Mouse (Mus musculus): Measurements from ENCODE around the gene Kif26a. TPM values are rescaled to one million over a fixed set of nuclear protein-coding genes. Genes with fewer than 3 reads are reported as not detected.

The Kif26a gene
- total RNA-seq, 2 experiments from 2014 or later, result not detected

DNA sequence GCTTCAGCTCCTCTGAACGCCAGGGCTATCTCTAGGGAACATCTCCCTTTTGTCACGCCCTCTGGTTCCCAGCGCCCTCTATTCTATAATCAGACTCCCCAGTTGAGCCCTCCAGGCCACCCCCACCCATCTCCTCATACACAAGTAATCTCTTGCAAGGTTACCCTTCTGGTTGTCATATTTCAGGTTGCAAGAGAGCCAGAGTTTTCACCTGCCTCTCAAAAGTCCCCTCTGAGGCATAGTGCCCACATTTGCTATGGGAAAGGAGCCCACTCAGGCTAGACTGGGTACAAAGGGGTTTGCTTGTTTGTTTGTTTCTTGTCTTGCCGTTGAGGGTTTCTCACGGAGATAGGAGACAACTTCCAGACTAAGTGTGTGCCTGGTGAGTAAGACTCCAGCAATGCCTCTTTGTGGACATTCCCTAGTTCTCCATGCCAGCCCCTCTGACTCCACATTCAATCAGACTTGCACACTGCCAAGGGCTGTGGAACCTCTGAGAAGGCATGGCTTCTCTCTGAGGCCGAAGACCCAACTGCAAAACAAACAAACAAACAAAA is 16.6 kb upstream of the Kif26a start:
- no peak for ATAC-seq (replicated peaks; ENCODE audit: poor library complexity, severe bottlenecking)

DNA sequence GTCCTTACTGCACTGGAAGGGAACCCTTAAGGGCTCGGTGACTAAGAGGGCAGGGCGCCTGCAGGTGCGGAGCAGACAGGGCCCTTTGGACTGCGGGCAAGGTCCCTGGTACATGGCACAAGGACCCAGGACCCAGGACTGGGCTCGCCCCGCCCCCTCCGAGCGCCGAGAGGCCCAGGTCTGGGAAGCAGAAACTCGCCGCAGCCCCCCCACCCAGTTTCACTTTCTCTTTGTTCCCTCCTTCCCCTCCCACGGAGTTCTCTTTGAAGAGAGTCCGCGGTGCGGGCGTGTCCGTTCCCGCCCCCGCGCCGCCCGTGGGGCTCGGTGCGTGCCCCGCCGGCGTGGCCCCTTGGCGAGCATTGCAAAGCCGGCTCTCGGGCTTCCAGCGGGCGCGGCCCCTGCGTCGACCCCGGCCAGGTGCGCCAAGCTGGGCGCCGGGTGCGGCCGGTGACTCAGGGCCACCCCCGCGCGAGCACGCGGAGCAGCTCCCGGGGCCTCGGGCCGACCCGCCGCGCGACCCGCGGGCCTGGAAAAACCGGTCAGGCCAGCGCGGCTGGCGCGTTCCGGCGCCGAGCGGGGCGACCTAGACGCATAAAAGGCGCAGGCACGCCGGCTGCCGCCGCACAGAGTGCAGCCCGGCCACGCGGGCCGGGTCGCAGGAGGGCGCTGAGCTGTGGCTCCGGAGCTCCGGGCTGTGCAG is 15.7 kb upstream of the Kif26a start:
- peak; percentile 52 for ATAC-seq (replicated peaks; ENCODE audit: poor library complexity, severe bottlenecking)

DNA sequence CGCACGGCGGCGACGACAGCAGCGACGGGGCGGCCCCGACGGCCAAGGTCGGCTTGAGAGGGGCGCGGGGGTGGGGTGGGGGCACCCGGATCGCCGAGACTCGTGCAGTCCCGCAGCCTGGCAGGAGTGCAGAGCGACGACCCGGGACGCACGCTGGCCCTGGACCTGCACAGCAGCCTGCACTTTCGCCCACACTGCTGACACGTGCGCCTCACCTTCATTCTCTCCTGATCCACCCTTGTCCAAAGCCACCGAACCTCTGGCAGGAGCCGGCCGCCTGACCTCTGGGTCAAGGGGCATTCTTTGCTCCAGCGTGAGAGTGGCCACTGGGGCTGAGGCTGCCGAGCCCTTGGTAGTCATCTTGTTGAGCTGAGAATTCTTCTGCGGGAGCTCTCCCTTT is 15.1 kb upstream of the Kif26a start:
- no peak for ATAC-seq (replicated peaks; ENCODE audit: poor library complexity, severe bottlenecking)

DNA sequence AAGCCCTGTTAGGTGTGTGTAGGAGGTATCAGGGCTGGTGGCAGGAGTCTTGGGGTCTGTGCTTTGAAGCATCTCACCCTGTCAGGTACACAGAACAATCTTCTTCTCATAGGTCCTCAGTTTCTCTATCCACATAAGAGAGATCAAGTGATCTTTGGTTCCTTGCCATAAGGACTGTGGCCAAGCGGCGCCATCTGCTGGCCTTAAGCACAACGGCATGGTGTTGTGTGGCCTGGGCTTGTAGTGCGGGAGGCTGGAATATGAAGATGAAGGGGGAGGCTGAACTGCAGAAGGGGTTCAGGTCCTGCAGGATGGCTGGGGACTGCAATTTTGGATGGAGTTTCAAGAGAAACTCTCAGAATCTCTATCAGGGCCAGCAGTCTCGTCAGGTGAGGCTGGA is 5.8 kb upstream of the Kif26a start:
- ATAC-seq (replicated peaks; ENCODE audit: poor library complexity, severe bottlenecking), result peak; percentile 57

DNA sequence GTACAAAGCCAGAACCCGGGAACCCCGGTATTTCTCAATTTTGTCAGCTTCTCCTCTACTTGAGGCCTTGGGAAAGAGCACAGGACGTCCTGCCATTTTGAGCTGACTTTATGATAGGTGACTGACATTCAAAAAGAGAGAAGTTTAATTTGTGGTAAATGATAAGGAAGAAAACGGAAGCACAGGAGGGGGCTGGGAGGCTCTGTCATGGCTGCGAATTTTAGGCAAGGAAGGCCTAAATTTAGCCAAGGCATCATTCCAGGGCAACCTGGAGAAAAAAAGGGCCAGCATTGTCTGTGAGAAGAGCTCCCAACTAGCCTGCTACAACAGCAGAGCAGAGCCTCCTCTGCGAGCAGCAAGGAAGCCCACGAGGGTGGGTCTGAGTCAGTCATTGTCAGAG is 5.3 kb upstream of the Kif26a start:
- no peak for ATAC-seq (replicated peaks; ENCODE audit: poor library complexity, severe bottlenecking)

DNA sequence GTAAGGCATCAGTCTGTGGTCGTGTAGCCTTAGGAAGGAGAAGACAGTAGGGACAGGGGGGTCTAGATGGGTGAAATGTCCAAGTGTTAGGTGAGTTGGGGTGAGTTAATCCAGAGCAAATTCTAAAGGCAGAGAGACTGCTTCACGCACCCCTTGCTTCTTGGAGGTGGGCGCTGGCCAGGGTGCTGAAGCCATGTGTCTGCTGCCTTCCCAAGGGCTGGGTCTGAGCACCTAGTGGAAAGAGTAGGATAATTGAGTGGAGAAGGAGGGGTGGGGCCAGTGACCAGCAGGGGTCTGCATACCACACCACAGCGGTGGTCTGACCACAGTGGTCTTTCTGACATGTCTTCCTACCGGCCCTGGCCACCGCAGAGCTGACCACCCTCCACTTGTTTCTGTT is 4.7 kb upstream of the Kif26a start:
- peak; percentile 36 for ATAC-seq (replicated peaks; ENCODE audit: poor library complexity, severe bottlenecking)

DNA sequence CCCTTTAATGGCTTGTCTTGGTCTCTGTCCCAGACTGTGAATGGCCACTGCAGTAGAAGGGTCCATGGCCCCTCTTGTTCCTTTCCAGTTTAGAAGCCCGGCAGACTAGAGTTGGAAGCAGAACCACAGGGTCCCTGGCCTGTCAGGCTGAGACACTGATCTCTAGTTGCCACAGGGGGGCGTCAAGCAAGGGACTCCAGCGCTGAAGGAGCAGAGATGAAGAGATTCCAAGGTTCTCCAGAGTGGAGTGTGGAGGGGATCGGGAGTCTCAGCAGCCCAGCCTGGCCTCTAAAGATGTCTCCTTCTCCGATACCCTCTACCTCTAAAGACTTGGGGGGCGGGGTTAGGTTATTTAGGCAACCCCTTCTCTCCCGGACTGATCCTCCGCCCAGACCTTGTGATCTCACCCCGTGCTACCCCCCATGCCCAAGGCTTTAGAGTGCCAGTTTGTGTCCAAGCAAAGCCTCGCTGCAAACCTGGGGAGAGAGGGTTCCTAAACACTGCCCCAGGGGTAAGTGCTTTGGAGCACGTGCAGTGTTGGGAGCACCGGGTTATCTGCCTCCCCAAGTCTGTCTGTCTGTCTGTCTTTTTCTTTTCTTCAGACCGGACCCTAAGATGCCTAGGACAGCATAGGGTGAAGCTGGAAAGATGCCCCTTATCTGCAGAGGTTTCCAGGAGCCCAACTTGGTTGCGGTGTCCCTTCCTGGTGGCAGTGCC is 2.7 kb upstream of the Kif26a start:
- ATAC-seq (replicated peaks; ENCODE audit: poor library complexity, severe bottlenecking), result no peak

- ATAC-seq (replicated peaks; ENCODE audit: poor library complexity, severe bottlenecking), result no peak
Measured at GRCm38 (mm10) chr12:112143833-112144201, 2.2 kb upstream of the Kif26a start.

DNA sequence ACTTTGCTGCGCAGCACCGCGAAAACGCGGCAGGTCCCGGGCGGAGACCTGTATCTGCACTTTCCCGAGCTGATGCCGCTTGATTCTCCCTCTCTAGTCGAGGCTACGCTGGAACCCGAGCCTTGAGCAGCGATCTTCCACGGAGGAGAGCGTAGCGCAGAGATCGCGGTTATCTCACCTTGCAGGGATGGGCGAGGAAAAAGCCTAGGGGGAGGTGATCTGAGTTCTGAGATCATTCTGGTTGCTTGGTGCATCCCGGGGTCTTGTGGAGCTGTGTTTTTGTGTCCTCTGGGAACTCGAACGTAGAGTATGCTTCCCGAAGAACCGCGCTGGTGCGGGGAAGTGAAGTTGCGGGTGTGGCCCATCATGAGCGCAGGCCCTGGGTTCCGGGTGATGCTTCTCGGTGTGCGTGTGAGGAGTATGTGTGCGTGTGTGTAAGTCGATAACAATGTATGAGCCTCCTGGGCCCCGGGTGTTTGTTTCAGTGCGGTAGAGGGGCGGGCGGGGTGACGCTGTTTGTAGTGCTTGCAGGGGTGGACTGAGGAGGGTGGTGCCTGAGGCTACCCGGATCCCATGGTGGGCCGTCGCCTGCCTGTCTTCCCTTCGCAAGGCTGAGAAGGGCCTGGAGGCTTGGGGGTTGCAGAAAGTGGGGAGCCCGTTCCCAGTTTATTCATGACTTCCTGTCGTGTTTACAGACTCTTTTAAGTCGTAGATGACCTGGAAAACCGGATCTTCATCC is 1.5 kb upstream of the Kif26a start:
- no peak for ATAC-seq (replicated peaks; ENCODE audit: poor library complexity, severe bottlenecking)

GRCm38 (mm10) chr12:112145211-112145874 is 665 bp upstream of the Kif26a start:
- ATAC-seq (replicated peaks; ENCODE audit: poor library complexity, severe bottlenecking), result peak; percentile 74

DNA sequence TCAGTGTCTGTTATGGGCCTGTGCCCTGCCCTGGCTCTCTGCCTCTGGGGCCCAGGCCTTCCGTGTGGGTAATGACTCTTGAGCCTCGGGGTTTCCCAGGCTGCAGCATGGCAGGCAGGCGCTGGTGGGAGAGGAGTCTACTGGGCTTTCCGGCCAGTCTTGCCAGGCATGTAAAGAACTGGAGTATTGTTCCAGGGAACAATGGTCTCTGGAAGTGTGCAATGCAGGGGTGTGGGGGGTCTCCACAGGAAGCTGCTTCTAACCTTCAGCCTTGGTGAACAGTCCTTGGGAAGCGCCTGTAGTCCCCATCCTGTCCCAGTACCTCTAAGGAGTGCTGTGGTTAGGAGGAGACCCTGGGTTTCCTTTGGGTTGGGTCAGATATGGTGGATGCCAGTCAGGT is 1.4 kb downstream of the Kif26a start:
- no peak for ATAC-seq (replicated peaks; ENCODE audit: poor library complexity, severe bottlenecking)

- no peak for ATAC-seq (replicated peaks; ENCODE audit: poor library complexity, severe bottlenecking)
Measured at GRCm38 (mm10) chr12:112150011-112150410, 4.0 kb downstream of the Kif26a start.

GRCm38 (mm10) chr12:112151244-112151979 is 5.4 kb downstream of the Kif26a start:
- ATAC-seq (replicated peaks; ENCODE audit: poor library complexity, severe bottlenecking), result no peak

- ATAC-seq (replicated peaks; ENCODE audit: poor library complexity, severe bottlenecking), result no peak
Measured at GRCm38 (mm10) chr12:112151980-112152362, 6.0 kb downstream of the Kif26a start.

GRCm38 (mm10) chr12:112153597-112153996 is 7.6 kb downstream of the Kif26a start:
- no peak for ATAC-seq (replicated peaks; ENCODE audit: poor library complexity, severe bottlenecking)

GRCm38 (mm10) chr12:112154476-112154875 is 8.5 kb downstream of the Kif26a start:
- no peak for ATAC-seq (replicated peaks; ENCODE audit: poor library complexity, severe bottlenecking)

GRCm38 (mm10) chr12:112155218-112156051 is 9.4 kb downstream of the Kif26a start:
- no peak for ATAC-seq (replicated peaks; ENCODE audit: poor library complexity, severe bottlenecking)

DNA sequence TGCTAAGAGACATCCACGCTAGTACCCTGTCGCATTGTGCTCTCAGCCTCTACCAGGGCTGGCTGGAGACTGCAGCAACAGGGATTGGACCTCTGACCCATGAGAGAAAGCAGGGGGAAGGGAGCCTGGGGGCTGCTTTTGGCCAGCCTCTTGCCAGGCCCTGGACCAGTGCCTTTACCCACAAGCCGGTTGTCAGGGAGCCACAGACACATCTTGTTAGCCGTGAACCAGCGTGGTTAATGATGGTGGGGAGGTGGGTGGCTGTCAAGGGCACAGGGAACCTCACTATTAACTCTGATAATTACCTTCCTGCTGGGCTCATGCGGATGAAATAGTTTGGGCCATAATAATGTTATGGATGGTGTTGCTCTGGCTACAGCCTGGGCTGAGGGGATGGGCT is 10.8 kb downstream of the Kif26a start:
- no peak for ATAC-seq (replicated peaks; ENCODE audit: poor library complexity, severe bottlenecking)

- no peak for ATAC-seq (replicated peaks; ENCODE audit: poor library complexity, severe bottlenecking)
Measured at GRCm38 (mm10) chr12:112158246-112158645, 12.2 kb downstream of the Kif26a start.

Data from granulocyte monocyte progenitor cell, adult 5-6 weeks (primary cell).